Mouse (Mus musculus): ENCODE measurements around the gene Mmp21. TPM values are rescaled to one million over a fixed set of nuclear protein-coding genes. Genes with fewer than 3 reads are reported as not detected.
A peak's percentile ranks its signal among the peaks of the same experiment; 100 is the strongest.

Gene Mmp21
- total RNA-seq, 2 experiments from 2014 or later: not detected

GRCm38 (mm10) chr7:133669071-133669470 is 10.8 kb downstream of the Mmp21 start:
- intact Hi-C loops (cut with DNase I): no loop called here
- DNase-seq: peak in 1 of 2 experiments; percentile 14

- no peak for DNase-seq
- intact Hi-C loops (cut with DNase I): no loop called here
Measured at GRCm38 (mm10) chr7:133662467-133662866, 17.4 kb downstream of the Mmp21 start.

GRCm38 (mm10) chr7:133645716-133646115 is 34.1 kb downstream of the Mmp21 start:
- DNase-seq: no peak
- intact Hi-C loops (cut with DNase I): no loop called here

- intact Hi-C loops (cut with DNase I): loop anchor here (5.0 to 10.0 kb wide), 2 partner anchors 602 to 784 kb away; partner anchors contain the start of genes Abraxas2 and Eef1akmt2
- no peak for DNase-seq
Measured at GRCm38 (mm10) chr7:133638821-133639220, 41.0 kb downstream of the Mmp21 start.

- no peak for DNase-seq
- intact Hi-C loops (cut with DNase I): loop anchor here (5.0 to 10.0 kb wide), 2 partner anchors 601 to 784 kb away; partner anchors contain the start of genes Abraxas2 and Eef1akmt2
Measured at GRCm38 (mm10) chr7:133638306-133638705, 41.6 kb downstream of the Mmp21 start.

GRCm38 (mm10) chr7:133637361-133638305 is 42.2 kb downstream of the Mmp21 start, which contains the start of gene Edrf1:
Gene Edrf1, plus strand, starts transcription at chr7:133637543.
- DNase-seq: peak; percentile 96 to 98
- intact Hi-C loops (cut with DNase I): loop anchor here (2.0 to 10.0 kb wide), 3 partner anchors 515 to 783 kb away; partner anchors contain the start of genes Abraxas2, Eef1akmt2 and Fgfr2

GRCm38 (mm10) chr7:133636738-133637352 is 43.0 kb downstream of the Mmp21 start:
- peak; percentile 87 to 94 for DNase-seq

GRCm38 (mm10) chr7:133634932-133635650 is 44.8 kb downstream of the Mmp21 start:
- intact Hi-C loops (cut with DNase I): loop anchor here (5.0 to 10.0 kb wide), 2 partner anchors 598 to 780 kb away; partner anchors contain the start of genes Abraxas2 and Eef1akmt2
- DNase-seq: no peak

More at GRCm38 (mm10) chr7:133636738-133637352, 43.0 kb downstream of the Mmp21 start:
- intact Hi-C loops (cut with DNase I): loop anchor here (2.0 to 10.0 kb wide), 3 partner anchors 514 to 782 kb away; partner anchors contain the start of genes Abraxas2, Eef1akmt2 and Fgfr2

GRCm38 (mm10) chr7:133632476-133632875 is 47.4 kb downstream of the Mmp21 start:
- DNase-seq: peak; percentile 54 to 69
- intact Hi-C loops (cut with DNase I): loop anchor here (10.0 kb wide), 1 partner anchor 778 kb away; the partner anchor contains the start of genes Abraxas2 and Eef1akmt2

- intact Hi-C loops (cut with DNase I): loop anchor here (10.0 kb wide), 1 partner anchor 776 kb away; the partner anchor contains the start of genes Abraxas2 and Eef1akmt2
- no peak for DNase-seq
Measured at GRCm38 (mm10) chr7:133630821-133631220, 49.0 kb downstream of the Mmp21 start.

GRCm38 (mm10) chr7:133627184-133627936 is 52.5 kb downstream of the Mmp21 start:
- intact Hi-C loops (cut with DNase I): no loop called here
- no peak for DNase-seq

Other genes starting within 250 kb of the Mmp21 start
- not detected for gene Tex36, start 77.9 kb downstream of the Mmp21 start, total RNA-seq (2021)
- gene Edrf1, start 42.5 kb downstream of the Mmp21 start, total RNA-seq (2021): 10 to 100 TPM; 11.1 to 14.4 TPM
- gene Bccip, start 29.3 kb upstream of the Mmp21 start, total RNA-seq (2021): 10 to 100 TPM; 48.9 to 50.7 TPM
- gene Uros, start 30.0 kb upstream of the Mmp21 start, total RNA-seq (2021): 10 to 100 TPM; 17.3 to 21.7 TPM
- under 1 TPM in 1 of 2 experiments, not detected in 1; 0.50 TPM for gene Fank1, start 96.8 kb upstream of the Mmp21 start, total RNA-seq (2021)
- 10 to 100 TPM; 32.3 to 33.7 TPM for gene Dhx32, start 102.7 kb upstream of the Mmp21 start, total RNA-seq (2021)

Measured in heart, postnatal 14 days (tissue).